Mouse (Mus musculus) liver, adult 2 months (tissue): Measurements from ENCODE around the gene Ube2h. TPM values are rescaled to one million over a fixed set of nuclear protein-coding genes. Genes with fewer than 3 reads are reported as not detected.
A peak's percentile ranks its signal among the peaks of the same experiment; 100 is the strongest.

Source experiments
- DNase-seq: peaks from one replicate; pipeline ENCODE4 v3.0.0-alpha.2; 2011; ENCODE audit warnings: low read depth, low spot score; ENCODE audit errors: extremely low read depth
- H3K27ac ChIP-seq: fragments of 200-500 bp; replicated peaks from 2 replicates; pipeline ENCODE4 v1.5.1; 2012; ENCODE audit warnings: low read depth, mild to moderate bottlenecking, control low read depth, inconsistent platforms, low read length; ENCODE audit not compliant: insufficient read depth
- H3K27me3 ChIP-seq: fragments of 200-500 bp; 2 replicates; pipeline ENCODE4 v1.6.1; 2012; ENCODE audit warnings: mild to moderate bottlenecking, moderate library complexity, low read length, inconsistent platforms; ENCODE audit not compliant: control insufficient read depth, insufficient read depth
- H3K36me3 ChIP-seq: fragments of 200-500 bp; 2 replicates; pipeline ENCODE4 v1.6.1; 2012; ENCODE audit warnings: low read length, inconsistent platforms; ENCODE audit not compliant: control insufficient read depth, insufficient read depth
- H3K4me1 ChIP-seq: fragments of 200-500 bp; 2 replicates; pipeline ENCODE4 v1.6.1; 2011; ENCODE audit warnings: low read length; ENCODE audit not compliant: control insufficient read depth, insufficient read depth
- H3K4me3 ChIP-seq: fragments of 200-500 bp; 2 replicates; pipeline ENCODE4 v1.5.1; 2011; ENCODE audit warnings: low read depth, mild to moderate bottlenecking, control low read depth, low read length, moderate library complexity; ENCODE audit not compliant: insufficient read depth
- H3K79me2 ChIP-seq: fragments of 200-500 bp; 2 replicates; pipeline ENCODE4 v1.6.1; 2012; ENCODE audit warnings: inconsistent platforms, mild to moderate bottlenecking, low read length, moderate library complexity; ENCODE audit not compliant: control insufficient read depth, insufficient read depth
- H3K9ac ChIP-seq: fragments of 200-500 bp; 2 replicates; pipeline ENCODE4 v1.6.1; 2012; ENCODE audit warnings: low read depth, mild to moderate bottlenecking, control low read depth, inconsistent platforms, low read length
- CTCF ChIP-seq: fragments of 200-500 bp; IDR thresholded peaks from 2 replicates; pipeline ENCODE4 v1.5.1; 2011; ENCODE audit warnings: low read depth, low read length, control low read depth
- POLR2A ChIP-seq: fragments of 200-500 bp; IDR thresholded peaks from 2 replicates; pipeline ENCODE4 v1.6.1; 2011; ENCODE audit warnings: low read length, control low read depth; ENCODE audit not compliant: insufficient read depth; ENCODE audit errors: extremely low read depth
- WGBS: fragments of 180-500 bp; shearing (Covaris S2); methylation state at CpG from one replicate; pipeline ENCODE4 v1.1.7; 2018; 5-methylcytosine and 5-hydroxymethylcytosine counted together
- polyA plus RNA-seq: library from polyadenylated mRNA; depleted of rRNA; stranded (reverse); fragments of >200 nt; gene quantifications from 2 replicates; pipeline ENCODE4 v1.2.3, GENCODE M21; 2012
- total RNA-seq: library from RNA; depleted of rRNA; stranded (reverse); fragments of >200 nt; gene quantifications from 2 replicates; pipeline ENCODE4 v1.2.3, GENCODE M21; 2014

Ube2h gene
- total and polyA plus RNA-seq, 2 experiments = 30.9 to 43.3 TPM

DNA sequence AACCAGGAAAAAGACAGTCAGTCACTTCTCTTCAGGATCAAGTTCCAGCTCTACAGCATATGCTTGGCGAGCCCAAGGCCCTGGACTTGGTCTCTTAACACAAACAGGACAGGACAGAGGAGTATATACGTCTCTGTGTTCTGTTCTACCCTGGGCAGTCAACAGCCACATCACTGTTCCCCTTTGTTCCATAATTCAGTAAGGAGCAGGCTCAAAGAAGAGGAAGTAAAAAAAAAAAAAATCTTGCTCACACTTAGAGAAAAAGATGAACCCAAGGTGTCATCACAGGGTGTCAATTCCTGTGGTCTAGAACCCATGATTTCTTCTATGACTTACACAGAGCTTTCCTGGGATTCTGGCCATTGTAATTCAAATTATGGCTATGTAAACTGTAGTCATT lies 75.4 kb downstream of the Ube2h start:
- 83% methylated on average over 2 of the region's 2 CpGs for WGBS
- no peaks in the 10 kb centered on the region for H3K27me3 ChIP-seq
- peaks cover 15% of the 10 kb centered on the region; the same call in 1 of the 2 replicates for H3K36me3 ChIP-seq
- peaks cover 34% of the 10 kb centered on the region for H3K79me2 ChIP-seq
- no peak overlapping the region for H3K27ac ChIP-seq
- no peak overlapping the region for H3K4me3 ChIP-seq
- no peak overlapping the region for H3K9ac ChIP-seq
- no peak for DNase-seq
- peaks cover 3% of the 10 kb centered on the region; the same call in 1 of the 2 replicates for H3K4me1 ChIP-seq
- TF ChIP-seq POLR2A = no peak
- no peak for TF ChIP-seq CTCF

DNA sequence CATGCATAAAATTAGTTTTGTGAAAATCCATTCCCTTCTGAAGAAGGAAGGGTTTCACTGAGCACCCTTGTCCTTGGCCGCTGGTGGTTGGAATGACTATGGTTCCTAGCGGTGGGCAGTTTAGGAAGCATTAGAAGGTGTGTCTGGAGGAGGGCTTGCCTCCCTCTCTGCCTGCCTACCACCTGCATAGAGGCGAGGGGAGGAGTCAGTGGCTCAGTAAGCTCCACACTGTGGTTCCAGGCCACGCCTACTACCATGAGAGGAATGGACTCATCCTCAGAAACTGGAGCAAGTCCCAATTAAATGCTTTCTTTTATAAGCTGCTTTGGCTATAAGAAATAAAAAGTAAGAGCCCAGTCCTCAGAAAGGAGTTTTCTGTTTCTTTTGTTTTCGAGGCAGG lies 76.0 kb downstream of the Ube2h start:
- H3K4me1 ChIP-seq = peaks cover 3% of the 10 kb centered on the region; the same call in 1 of the 2 replicates
- DNase-seq = no peak
- 96% methylated on average over 5 of the region's 5 CpGs for WGBS
- peaks cover 15% of the 10 kb centered on the region; the same call in 1 of the 2 replicates for H3K36me3 ChIP-seq
- H3K27ac ChIP-seq = no peak overlapping the region
- H3K27me3 ChIP-seq = no peaks in the 10 kb centered on the region
- no peak overlapping the region for H3K4me3 ChIP-seq
- H3K9ac ChIP-seq = no peak overlapping the region
- no peak for TF ChIP-seq CTCF
- TF ChIP-seq POLR2A = no peak
- H3K79me2 ChIP-seq = peaks cover 31% of the 10 kb centered on the region

DNA sequence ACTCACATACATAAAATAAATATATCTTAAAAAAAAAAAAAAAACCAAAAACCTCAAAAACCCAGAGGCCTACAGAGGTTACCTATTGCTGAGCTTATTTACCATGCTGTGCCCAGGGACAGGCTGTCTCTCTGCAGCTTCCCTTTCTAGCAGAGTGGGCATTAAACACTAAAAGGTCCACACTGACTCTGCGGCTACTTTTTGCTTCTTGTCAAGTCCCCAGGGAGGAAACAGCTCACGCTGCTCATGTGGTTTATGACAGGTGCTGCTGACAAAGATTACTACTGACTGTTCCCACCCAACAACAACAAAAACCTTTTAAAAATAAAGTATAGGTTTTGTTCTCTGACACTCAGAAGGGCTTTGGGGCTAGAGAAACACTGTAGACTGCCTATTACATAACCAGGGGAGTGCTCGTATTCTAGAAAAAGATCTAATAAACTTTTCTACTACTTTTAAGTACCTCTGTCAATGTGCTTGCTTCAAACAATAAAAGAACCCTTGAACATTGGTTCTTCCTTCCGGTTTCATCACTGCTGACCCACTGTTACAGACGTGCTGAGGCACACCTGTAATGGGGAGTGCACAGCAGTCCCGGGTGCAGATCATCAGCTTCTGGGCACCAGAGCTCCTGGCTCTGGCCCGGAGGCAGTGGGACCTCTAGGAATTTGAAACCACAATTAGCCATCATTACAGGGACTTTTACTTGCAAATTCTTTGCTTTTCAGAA lies 77.2 kb downstream of the Ube2h start:
- H3K36me3 ChIP-seq = peaks cover 13% of the 10 kb centered on the region; the same call in 1 of the 2 replicates
- H3K27me3 ChIP-seq = no peaks in the 10 kb centered on the region
- TF ChIP-seq CTCF = no peak
- TF ChIP-seq POLR2A = no peak
- H3K4me1 ChIP-seq = peaks cover 2% of the 10 kb centered on the region; the same call in 1 of the 2 replicates
- WGBS = 89% methylated on average over 7 of the region's 7 CpGs
- no peak for DNase-seq
- no peak overlapping the region for H3K4me3 ChIP-seq
- no peak overlapping the region for H3K27ac ChIP-seq
- no peak overlapping the region for H3K9ac ChIP-seq
- H3K79me2 ChIP-seq = peaks cover 31% of the 10 kb centered on the region

DNA sequence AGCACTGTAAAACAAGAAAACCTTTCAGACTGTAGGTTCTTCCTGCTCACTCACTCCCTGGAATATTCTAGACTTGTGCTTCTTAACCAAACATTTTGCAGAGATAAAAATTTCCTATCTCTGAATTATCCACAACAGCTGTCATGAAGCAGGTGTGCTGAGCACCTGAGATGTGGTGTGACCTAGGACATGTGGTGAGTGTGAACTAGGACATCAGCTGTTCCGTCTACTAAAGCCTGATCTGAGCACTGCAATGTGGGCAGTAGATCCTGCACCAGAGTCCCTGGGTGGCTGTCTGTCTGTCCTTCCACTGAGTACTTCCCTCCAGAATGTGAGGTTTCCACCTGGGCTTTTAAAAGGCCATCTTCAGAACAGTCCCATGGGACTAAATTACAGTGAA lies 79.6 kb downstream of the Ube2h start:
- no peaks in the 10 kb centered on the region for H3K4me1 ChIP-seq
- peaks cover 12% of the 10 kb centered on the region; the same call in 1 of the 2 replicates for H3K36me3 ChIP-seq
- no peak overlapping the region for H3K27ac ChIP-seq
- no peaks in the 10 kb centered on the region for H3K27me3 ChIP-seq
- TF ChIP-seq POLR2A (no peak), CTCF (no peak)
- H3K79me2 ChIP-seq = peaks cover 24% of the 10 kb centered on the region
- no peak overlapping the region for H3K9ac ChIP-seq
- no peak for DNase-seq
- no peak overlapping the region for H3K4me3 ChIP-seq
- 86% methylated on average over 1 of the region's 1 CpGs for WGBS

GRCm38 (mm10) chr6:30222321-30222720 lies 82.0 kb downstream of the Ube2h start:
- Histone ChIP-seq H3K27me3 (no peaks in the 10 kb centered on the region), H3K9ac (no peak overlapping the region), H3K36me3 (peaks cover 22% of the 10 kb centered on the region), H3K79me2 (peaks cover 10% of the 10 kb centered on the region; the same call in 1 of the 2 replicates), H3K27ac (no peak overlapping the region), H3K4me3 (no peak overlapping the region), H3K4me1 (peaks cover 2% of the 10 kb centered on the region; the same call in 1 of the 2 replicates)
- TF ChIP-seq POLR2A (no peak), CTCF (no peak)
- 72% methylated on average over 1 of the region's 1 CpGs for WGBS
- DNase-seq = no peak

- Histone ChIP-seq H3K27me3 (no peaks in the 10 kb centered on the region), H3K36me3 (peaks cover 22% of the 10 kb centered on the region), H3K4me3 (no peak overlapping the region), H3K9ac (no peak overlapping the region), H3K27ac (no peak overlapping the region), H3K4me1 (peaks cover 7% of the 10 kb centered on the region), H3K79me2 (no peaks in the 10 kb centered on the region)
- whole genome bisulfite sequencing = 89% methylated on average over 3 of the region's 3 CpGs
- peak; percentile 49 for DNase-seq
- no peak for TF ChIP-seq CTCF
- no peak for TF ChIP-seq POLR2A
These were observed 86.8 kb downstream of the Ube2h start for GRCm38 (mm10) chr6:30217581-30217980.
